Mouse (Mus musculus) ovary, postnatal 10 days (tissue): Measurements from ENCODE around the gene Mettl13.

Source experiments
- DNase-seq: peaks from one replicate; pipeline ENCODE4 v3.0.0; 2022; ENCODE audit warnings: low spot score

The Mettl13 gene

GRCm38 (mm10) chr1:162532330-162532729 lies 16.0 kb downstream of the Mettl13 start:
- no peak for DNase-seq

DNA sequence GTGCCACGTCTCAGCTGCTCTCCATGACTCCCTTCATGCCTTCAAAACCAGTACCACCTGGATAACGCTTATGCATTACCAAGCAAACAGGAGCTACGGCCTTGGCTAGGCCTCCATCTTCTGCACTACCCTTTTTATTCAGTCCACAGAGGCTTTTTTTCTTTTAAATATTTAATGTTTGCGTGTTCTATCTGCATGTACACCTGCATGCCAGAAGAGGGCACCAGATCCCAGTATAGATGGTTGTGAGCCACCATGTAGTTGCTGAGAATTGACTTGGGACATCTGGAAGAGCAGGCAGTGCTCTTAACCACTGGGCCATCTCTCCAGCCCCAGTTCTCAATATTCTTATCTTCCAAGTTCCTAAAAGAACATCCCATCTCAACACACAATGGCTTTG lies 16.8 kb downstream of the Mettl13 start:
- no peak for DNase-seq

DNA sequence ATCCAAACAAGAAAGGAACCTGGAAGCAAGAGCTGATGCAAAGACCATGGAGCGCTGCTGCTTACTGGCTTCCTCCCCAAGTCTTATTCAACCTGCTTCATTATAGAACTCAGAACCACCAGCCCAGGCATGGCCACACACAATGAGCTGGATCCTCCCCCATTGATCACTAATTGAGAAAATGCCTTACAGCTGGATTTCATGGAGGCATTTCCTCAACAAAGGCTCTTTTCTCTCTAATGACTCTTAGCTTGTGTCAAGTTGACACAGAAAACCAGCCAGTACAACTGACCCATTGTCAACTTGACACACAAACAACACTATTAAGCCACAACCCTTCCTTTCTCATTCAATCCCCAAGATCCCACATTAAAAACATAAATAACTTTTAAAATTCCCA lies 17.7 kb downstream of the Mettl13 start:
- no peak for DNase-seq

- DNase-seq: no peak
Observed at GRCm38 (mm10) chr1:162529651-162530050, 18.7 kb downstream of the Mettl13 start.

DNA sequence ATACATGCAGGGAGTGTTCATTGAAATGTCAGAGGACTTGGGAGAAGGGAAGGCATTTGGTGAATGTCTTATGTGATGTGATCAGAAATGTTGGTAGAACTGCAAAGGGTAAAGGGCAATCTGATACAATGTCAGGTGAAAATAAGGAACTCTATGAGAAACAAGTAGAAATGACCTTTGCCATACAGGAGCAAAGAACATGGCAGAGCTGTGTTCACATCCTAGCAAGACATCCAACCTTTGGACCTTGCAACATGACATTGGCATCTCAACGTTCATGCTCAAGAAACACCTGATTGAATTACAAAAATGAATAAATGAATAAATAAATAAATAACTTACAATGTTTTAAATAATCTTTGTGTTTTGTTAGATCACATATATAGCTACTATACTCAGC lies 33.2 kb downstream of the Mettl13 start:
- DNase-seq: no peak

DNA sequence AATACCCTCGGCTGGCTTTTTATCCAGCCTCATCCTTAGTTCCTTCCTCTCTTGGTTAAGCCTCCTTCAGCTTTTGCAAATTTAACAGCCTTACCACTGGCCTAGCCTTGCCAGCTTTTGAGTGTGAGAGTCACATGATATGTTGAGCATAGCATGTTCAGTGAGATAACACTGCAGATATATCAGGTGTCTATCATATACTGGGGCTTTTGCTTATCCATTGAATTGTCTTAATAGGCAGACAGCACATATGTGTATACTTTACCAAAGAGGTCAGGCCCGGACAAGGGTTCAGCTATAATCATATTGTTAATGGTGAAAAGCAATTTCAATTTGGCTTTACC lies 38.4 kb downstream of the Mettl13 start:
- no peak for DNase-seq

GRCm38 (mm10) chr1:162509329-162510012 lies 38.9 kb downstream of the Mettl13 start:
- no peak for DNase-seq

DNA sequence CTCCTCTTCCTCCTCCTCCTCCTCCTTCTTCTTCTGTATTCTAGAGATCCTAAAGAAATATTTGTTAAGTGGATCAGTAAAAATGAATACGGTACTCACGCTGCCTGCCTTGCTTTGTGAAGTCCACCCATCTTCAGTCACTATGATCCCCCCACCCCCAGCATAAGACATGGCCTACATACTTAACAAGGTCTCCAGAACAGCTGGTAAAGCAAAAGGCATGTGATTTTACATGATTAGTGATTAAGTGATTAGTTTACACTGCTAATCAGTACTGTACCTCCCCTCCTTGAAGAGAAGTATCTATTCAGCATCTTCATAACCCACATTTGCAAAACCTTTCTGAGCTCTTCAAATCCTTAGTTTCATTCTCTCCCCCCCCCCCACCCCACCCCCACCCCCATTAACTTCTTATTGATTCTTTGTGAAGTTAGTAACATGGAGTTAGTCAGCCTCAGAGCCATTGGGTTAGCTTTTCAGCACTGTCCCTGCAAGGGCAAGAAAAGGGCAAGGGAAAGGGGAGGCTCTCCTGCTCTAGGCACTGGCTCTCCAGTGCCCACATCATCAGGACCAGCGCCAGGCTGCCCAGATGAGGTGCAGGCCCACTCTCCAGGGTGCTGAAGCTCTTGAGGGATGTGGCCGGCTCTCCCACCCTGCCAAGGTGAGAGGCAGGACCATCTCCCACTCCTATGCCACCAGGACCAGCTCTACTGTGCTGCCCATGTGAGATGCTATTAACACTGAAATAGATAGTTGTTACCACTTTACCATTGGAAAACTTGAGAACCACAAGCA lies 39.9 kb downstream of the Mettl13 start:
- no peak for DNase-seq

- DNase-seq: no peak
Observed at GRCm38 (mm10) chr1:162506516-162506915, 41.8 kb downstream of the Mettl13 start.

GRCm38 (mm10) chr1:162505649-162506048 lies 42.7 kb downstream of the Mettl13 start:
- DNase-seq: no peak
